Mouse (Mus musculus) limb, embryonic 11.5 days (tissue): Measurements from ENCODE around the gene Gm17545. TPM values are rescaled to one million over a fixed set of nuclear protein-coding genes. Genes with fewer than 3 reads are reported as not detected.

Experiments used
- ATAC-seq: fragments of 200-750 bp; cut with Nextera tagmentation; 2 replicates; pipeline ENCODE4 v1.8.0; 2017; ENCODE audit warnings: low read depth; ENCODE audit not compliant: insufficient number of reproducible peaks, low FRiP score, low TSS enrichment
- DNase-seq: peaks from one replicate; pipeline ENCODE4 v3.0.0-alpha.2; 2015; ENCODE audit warnings: low spot score
- H3K27ac ChIP-seq: fragments of 300-500 bp; sonication (generic); replicated peaks from 2 replicates; pipeline ENCODE4 v1.5.1; 2014; ENCODE audit warnings: low read depth, mild to moderate bottlenecking, low read length
- H3K27me3 ChIP-seq: fragments of 300-500 bp; sonication (generic); 2 replicates; pipeline ENCODE4 v1.6.1; 2014; ENCODE audit warnings: mild to moderate bottlenecking, low read length, mixed read lengths; ENCODE audit not compliant: control insufficient read depth, insufficient read depth
- H3K36me3 ChIP-seq: fragments of 300-500 bp; sonication (generic); 2 replicates; pipeline ENCODE4 v1.6.1; 2014; ENCODE audit warnings: mild to moderate bottlenecking, low read length, moderate library complexity, mixed read lengths; ENCODE audit not compliant: control insufficient read depth, insufficient read depth
- H3K4me1 ChIP-seq: fragments of 300-500 bp; sonication (generic); 2 replicates; pipeline ENCODE4 v1.6.1; 2014; ENCODE audit warnings: low read length, mixed read lengths; ENCODE audit not compliant: control insufficient read depth, insufficient read depth
- H3K4me2 ChIP-seq: fragments of 300-500 bp; sonication (generic); 2 replicates; pipeline ENCODE4 v1.6.1; 2014; ENCODE audit warnings: low read depth, mild to moderate bottlenecking, moderate library complexity; ENCODE audit not compliant: severe bottlenecking
- H3K4me3 ChIP-seq: fragments of 300-500 bp; sonication (generic); 2 replicates; pipeline ENCODE4 v1.5.1; 2014; ENCODE audit warnings: low read depth, low read length
- H3K9ac ChIP-seq: fragments of 300-500 bp; sonication (generic); 2 replicates; pipeline ENCODE4 v1.6.1; 2014; ENCODE audit warnings: mild to moderate bottlenecking, low read length
- H3K9me3 ChIP-seq: fragments of 300-500 bp; sonication (generic); 2 replicates; pipeline ENCODE4 v1.6.1; 2016; ENCODE audit warnings: low read length; ENCODE audit not compliant: control insufficient read depth
- WGBS: fragments of 180-500 bp; shearing (Covaris S2); extraction: QIAGEN DNeasy Blood & Tissue Kit; methylation state at CpG from one replicate; pipeline ENCODE4 v1.1.7; 2014; 5-methylcytosine and 5-hydroxymethylcytosine counted together
- polyA plus RNA-seq: library from polyadenylated mRNA; unstranded; fragments of >200 nt; fragmentation: Nextera tagmentation; extraction: Ambion mirVana; gene quantifications from 2 replicates; pipeline ENCODE4 v1.2.1, GENCODE M21; 2014

The Gm17545 gene
- polyA plus RNA-seq, 1 experiment from 2014 or later = not detected

DNA sequence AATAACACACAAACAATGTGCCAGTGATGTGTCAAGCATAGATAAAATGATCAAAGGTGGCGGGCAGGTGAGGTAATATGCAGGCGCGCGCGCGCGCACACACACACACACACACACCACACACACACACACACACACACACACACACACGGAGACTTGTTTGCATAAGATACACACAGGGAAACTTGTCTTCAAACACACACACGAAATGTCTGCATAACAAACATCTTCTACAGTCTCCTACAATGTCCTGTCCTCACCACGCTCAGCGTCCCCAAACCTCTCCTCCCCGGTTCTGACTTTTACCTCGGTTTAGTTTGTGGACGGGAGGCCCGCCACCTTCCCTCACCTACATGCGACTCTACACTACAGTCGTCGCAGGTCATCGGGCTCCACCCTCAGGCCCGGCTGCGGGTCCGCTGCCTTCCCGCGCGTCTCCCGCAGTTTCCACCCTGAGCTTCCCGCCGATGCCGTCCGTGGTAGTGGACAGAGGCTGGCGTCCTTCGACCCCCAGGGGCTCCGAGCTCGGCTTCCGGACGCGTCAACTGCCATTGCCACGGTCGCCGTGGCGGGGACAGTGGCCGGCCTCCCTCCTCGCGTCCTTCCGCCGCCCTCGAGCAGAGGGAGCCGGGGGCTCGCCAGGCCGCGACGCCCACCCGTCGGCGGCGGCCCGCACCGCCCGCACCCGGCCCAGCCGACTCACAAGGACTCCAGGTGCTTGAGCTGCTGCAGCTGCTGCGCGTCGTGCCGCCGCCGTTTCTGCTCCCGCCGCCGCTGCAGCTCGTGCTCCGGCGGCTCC, 13.5 kb downstream of the Gm17545 start:
- Histone ChIP-seq H3K4me1 (no peaks in the 10 kb centered on the region), H3K9me3 (no peaks in the 10 kb centered on the region), H3K27ac (peak overlapping the region; percentile 65; the same call in 1 of the 2 replicates), H3K4me2 (peak overlapping the region; percentile 77), H3K4me3 (peak overlapping the region; percentile 79), H3K36me3 (peaks cover 4% of the 10 kb centered on the region; the same call in 1 of the 2 replicates), H3K27me3 (no peaks in the 10 kb centered on the region), H3K9ac (peak overlapping the region; percentile 87)
- under 1% methylated on average over 73 of the region's 73 CpGs for WGBS
- ATAC-seq = peak; percentile 61; the same call in 1 of the 2 replicates
- DNase-seq = peak; percentile 68

DNA sequence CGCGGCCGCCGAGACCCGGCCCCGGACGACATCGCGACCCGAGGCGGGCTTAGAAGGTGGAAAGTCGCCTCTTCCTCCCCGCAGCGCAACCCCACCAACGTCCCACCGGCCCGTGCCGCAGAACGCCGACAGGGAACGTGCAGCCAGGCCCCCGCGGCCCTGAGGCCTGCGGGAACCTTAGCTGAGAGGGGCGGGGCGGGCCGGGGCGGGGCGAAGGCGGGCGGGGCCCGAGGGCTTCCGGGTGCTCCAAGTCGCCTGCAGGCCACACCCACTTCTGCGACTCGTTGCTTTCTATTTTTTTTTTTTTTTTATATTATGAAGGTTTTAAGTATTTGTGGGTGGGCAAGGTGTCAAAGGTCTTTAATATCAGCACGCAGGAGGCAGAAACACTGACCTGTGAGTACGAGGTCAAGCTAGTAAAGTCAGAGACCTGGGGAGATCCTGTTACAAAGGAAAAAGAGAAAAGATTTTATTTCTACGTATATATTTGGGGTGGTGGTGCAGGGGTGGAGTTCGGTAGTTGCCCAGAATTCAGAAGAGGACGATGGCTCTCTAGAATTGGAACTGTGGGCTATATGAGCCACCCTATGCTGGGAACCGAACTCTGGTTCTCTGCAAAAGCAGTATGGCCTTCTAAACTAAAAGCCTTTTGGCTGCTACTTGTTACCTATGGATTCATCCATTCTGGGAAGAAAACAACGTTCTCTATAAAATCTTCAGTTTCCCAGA, 14.2 kb downstream of the Gm17545 start:
- DNase-seq = peak; percentile 87
- WGBS = 3% methylated on average over 42 of the region's 43 CpGs
- peak; percentile 88 for ATAC-seq

DNA sequence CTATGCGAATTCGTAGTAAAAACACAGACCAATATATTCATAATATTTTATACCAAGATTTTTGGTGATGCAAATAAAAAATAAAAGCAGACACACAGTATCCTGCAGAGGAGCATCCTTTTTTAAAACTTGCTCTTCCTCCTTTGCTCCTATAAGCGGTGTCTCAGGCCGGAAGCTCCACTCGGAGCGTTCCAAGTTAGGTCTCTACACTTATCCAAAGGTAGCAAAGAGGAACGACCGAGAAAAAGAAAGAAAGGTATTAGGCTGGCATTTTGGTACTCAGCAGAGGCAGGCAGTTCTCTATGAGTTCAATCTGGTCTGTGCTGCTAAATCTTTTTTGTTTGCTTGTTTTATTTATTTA, 14.8 kb downstream of the Gm17545 start:
- Histone ChIP-seq H3K27ac (no peak overlapping the region), H3K27me3 (no peaks in the 10 kb centered on the region), H3K4me1 (no peaks in the 10 kb centered on the region), H3K9ac (no peak overlapping the region), H3K9me3 (no peaks in the 10 kb centered on the region), H3K4me3 (no peak overlapping the region), H3K36me3 (peaks cover 4% of the 10 kb centered on the region; the same call in 1 of the 2 replicates), H3K4me2 (no peak overlapping the region)
- 82% methylated on average over 8 of the region's 8 CpGs for WGBS
- no peak for DNase-seq
- ATAC-seq = 0 out of 2 replicates have a peak, but pooled peaks have one; percentile 1

More for the DNA sequence above, 14.2 kb downstream of the Gm17545 start:
- Histone ChIP-seq H3K27ac (peak overlapping the region; percentile 65; the same call in 1 of the 2 replicates), H3K4me3 (peak overlapping the region; percentile 79), H3K4me1 (no peaks in the 10 kb centered on the region), H3K27me3 (no peaks in the 10 kb centered on the region), H3K9me3 (no peaks in the 10 kb centered on the region), H3K4me2 (peak overlapping the region; percentile 77), H3K9ac (peak overlapping the region; percentile 87), H3K36me3 (peaks cover 4% of the 10 kb centered on the region; the same call in 1 of the 2 replicates)

DNA sequence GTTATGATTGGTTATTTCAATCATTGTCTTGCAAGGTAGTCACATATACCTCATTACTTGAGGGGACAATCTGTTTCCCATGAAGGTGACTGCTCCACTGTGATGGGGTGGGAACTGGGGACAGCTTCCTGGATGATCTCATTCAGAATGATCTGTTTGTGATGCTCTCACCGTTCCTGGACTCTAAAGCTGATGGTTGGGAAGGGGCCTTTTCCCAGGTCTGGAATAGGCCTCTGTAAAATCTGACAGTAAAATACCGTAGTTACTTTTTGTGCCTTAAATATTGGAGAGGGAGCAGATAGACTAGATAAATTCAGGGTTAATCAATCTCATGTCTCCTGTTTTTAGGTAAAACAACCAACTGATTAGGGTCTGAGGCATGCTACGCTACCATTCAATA, 15.6 kb downstream of the Gm17545 start, which contains the start of gene Rp9:
Gene Rp9, minus strand, starts transcription at position 101 of the 400 bp plus-strand sequence.
- Histone ChIP-seq H3K27ac (no peak within 1 kb of the TSS), H3K4me3 (peak within 1 kb of the TSS; percentile 79), H3K9ac (no peak within 1 kb of the TSS), H3K4me1 (no peaks in the 10 kb centered on the region), H3K4me2 (peak within 1 kb of the TSS; percentile 77), H3K27me3 (no peaks in the 10 kb centered on the region), H3K9me3 (no peaks in the 10 kb centered on the region), H3K36me3 (peaks cover 4% of the 10 kb centered on the region; the same call in 1 of the 2 replicates)
- WGBS = 89% methylated on average over 3 of the region's 3 CpGs
- DNase-seq (no peak), ATAC-seq (no peak)

DNA sequence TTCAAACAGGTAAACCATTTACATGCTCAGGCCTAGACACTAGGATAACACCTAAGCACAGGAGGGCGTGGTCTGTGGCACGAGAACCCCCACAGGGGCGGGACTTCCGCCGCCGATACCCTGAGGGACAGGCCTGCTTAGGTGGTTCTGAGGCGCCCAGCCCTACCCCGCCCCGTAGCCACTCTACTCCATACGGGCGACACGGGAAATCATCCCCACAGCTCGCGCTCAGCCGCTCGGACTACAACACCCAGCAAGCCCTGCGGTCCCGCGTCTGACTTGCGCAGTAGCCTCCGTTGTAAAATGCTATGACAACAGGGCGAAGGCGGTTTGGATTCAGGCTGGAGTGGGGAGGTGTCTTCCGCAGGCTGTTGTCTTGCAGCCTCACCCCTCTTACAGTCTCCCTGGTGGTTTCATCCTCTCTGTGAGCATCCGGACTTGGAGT, 21.4 kb downstream of the Gm17545 start, which contains the start of gene Bbs9:
Gene Bbs9, plus strand, starts transcription at position 292 of the 445 bp plus-strand sequence.
- no peaks in the 10 kb centered on the region for H3K9me3 ChIP-seq
- no peaks in the 10 kb centered on the region for H3K36me3 ChIP-seq
- DNase-seq (peak; percentile 92), ATAC-seq (peak; percentile 98)
- H3K9ac ChIP-seq = peak within 1 kb of the TSS; percentile 67
- H3K4me3 ChIP-seq = peak within 1 kb of the TSS; percentile 70
- WGBS = 0% methylated on average over 25 of the region's 25 CpGs
- no peaks in the 10 kb centered on the region for H3K27me3 ChIP-seq
- no peak within 1 kb of the TSS for H3K27ac ChIP-seq
- peak within 1 kb of the TSS; percentile 71 for H3K4me2 ChIP-seq
- H3K4me1 ChIP-seq = no peaks in the 10 kb centered on the region

DNA sequence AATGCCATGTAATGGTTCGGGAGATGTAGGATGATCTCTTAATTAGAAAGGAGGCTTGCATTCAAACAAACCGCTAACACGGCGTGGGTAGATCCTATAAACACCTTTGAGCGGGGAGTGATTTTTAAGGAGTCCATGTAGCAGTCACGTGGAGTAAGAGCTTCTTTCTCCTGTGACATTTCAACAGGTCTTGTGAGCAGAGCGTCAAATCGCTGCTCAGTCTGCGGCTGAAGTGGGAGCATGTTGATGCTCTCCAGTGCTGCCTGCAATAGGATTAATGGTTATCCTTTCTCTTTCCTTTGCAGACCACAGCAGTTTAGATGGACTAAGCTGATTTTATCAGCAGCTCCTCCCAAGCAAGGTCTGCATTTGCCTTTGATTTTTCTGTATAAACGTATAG, 22.2 kb downstream of the Gm17545 start:
- no peaks in the 10 kb centered on the region for H3K9me3 ChIP-seq
- H3K36me3 ChIP-seq = no peaks in the 10 kb centered on the region
- no peak overlapping the region for H3K27ac ChIP-seq
- ATAC-seq (no peak), DNase-seq (peak; percentile 22)
- peak overlapping the region; percentile 67 for H3K9ac ChIP-seq
- peak overlapping the region; percentile 71 for H3K4me2 ChIP-seq
- peak overlapping the region; percentile 70 for H3K4me3 ChIP-seq
- no peaks in the 10 kb centered on the region for H3K4me1 ChIP-seq
- WGBS = 7% methylated on average over 10 of the region's 10 CpGs
- H3K27me3 ChIP-seq = no peaks in the 10 kb centered on the region

DNA sequence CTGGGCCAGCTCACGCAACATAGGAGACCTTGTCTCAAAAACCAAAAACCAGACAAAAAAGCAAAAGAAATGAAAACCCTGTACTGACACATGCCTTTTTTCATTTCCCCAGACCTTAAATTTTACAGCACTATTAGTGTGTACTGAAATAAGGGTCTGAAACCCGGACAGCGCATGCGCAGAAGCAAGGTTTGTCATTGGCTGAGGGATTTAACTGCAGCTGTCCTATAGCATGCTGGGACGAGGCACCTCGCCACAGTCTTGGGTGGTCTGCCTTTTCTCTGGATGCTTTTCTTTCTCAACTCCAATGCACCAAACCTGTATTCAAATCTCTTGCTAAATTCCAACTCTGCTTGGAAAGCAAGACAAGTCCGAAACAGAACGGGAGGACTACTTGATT, 24.9 kb downstream of the Gm17545 start:
- H3K9ac ChIP-seq = no peak overlapping the region
- no peaks in the 10 kb centered on the region for H3K27me3 ChIP-seq
- no peak overlapping the region for H3K4me3 ChIP-seq
- no peaks in the 10 kb centered on the region for H3K9me3 ChIP-seq
- no peaks in the 10 kb centered on the region for H3K36me3 ChIP-seq
- 91% methylated on average over 8 of the region's 8 CpGs for WGBS
- H3K4me2 ChIP-seq = no peak overlapping the region
- ATAC-seq (no peak), DNase-seq (no peak)
- no peaks in the 10 kb centered on the region for H3K4me1 ChIP-seq
- H3K27ac ChIP-seq = no peak overlapping the region

DNA sequence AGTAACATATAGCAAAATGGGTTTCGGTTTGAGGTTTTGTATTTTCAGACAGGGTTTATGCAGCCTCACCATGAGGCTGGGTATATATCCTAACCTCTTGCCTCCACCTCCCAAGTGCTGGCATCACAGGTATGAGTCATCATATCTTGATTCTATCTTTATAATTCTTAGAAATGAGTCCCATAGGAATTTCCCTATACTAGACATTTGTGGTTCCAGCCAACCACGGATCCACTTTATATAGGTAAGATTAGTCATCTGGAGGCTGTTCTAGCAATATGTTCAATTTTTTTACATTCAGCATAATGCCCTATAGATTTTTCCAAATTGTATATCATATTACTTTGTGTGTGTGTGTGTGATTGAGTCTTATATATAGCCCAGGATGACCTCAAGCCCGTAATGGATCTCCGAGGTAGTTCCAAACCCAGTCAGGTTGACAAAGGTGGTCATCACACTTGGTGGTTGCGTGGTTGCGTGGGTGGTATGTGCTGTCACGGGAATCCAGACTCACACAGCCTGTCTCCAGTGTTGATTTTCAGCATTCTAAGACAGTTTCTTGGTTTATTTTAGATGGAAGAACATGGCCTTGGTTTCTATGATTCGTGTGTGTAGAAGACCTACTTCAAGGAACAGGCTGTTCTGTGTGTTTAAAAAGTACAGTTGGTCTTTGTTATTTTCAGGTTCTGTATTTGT, 29.9 kb downstream of the Gm17545 start:
- Histone ChIP-seq H3K27me3 (no peaks in the 10 kb centered on the region), H3K27ac (no peak overlapping the region), H3K36me3 (no peaks in the 10 kb centered on the region), H3K9ac (no peak overlapping the region), H3K4me3 (no peak overlapping the region), H3K4me1 (no peaks in the 10 kb centered on the region), H3K9me3 (no peaks in the 10 kb centered on the region), H3K4me2 (no peak overlapping the region)
- WGBS = 93% methylated on average over 8 of the region's 8 CpGs
- DNase-seq (no peak), ATAC-seq (no peak)
